Mouse (Mus musculus) Muller cell, postnatal 12 days (primary cell): Measurements from ENCODE around the gene Perm1.

ENCODE experiments used
- DNase-seq: peaks from one replicate; pipeline ENCODE4 v3.0.0-alpha.2; 2015; ENCODE audit errors: inconsistent ontology term

The Perm1 gene

DNA sequence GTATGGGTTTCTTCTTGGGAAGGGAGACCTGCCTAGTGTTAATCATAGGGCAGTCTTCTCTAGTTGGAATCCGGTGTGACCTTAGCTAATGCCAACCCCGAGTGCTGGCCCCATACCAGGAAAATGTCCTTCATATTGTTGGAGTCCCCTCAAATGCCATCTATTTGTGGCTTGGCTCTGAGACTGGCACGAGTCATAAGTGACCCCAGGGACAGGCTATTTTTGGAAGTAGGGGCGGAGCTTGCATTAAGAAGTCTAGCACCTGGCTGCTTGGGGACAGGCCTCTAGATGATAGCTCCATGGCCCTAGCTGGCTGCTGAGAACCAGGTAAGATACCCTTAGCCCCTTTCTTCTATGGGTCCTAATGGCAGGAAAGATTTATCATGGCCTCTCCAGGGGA is at the start of gene Perm1:
TSS of gene Perm1 (plus strand) at position 220 of the 400 bp plus-strand sequence.
- peak; percentile 49 for DNase-seq

DNA sequence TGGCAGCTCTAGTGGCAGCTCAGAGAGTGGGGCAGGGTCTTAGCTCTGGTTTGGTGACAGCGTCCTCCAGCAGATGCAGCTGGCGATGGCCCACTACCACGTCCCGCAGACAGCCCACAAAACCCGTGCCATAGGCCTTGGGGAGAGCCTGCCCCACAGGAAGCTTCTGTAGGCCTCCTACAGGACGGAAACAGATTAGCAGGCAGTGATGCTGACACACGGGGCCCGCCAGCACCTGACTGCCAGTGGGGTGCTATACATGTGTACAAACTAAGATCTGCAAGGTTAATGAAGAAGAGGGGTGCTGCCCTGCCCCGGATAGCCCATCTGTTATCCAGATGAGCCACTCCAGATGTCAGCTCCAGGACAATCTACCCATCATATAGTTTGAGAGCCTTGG is 49.2 kb upstream of the Perm1 start:
- DNase-seq, result no peak

DNA sequence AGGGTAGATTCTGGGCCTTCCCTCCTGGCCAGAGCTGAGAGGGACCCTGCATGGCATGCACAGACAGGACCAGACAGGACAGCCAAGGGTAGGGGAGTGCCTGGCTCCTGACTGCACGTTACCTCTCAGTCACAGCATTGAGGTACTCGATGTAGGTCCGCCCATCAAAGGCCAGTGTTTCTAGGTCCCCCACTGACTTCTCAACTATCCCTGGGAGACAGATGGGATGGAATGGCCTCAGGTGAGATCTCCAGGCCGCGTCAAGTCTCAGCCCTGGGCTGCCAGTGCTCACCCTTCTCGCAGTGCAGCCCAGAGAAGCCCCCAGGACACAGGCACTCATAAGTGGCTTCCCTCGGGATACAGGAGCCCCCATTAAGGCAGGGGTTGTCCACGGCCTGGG is 47.1 kb upstream of the Perm1 start:
- DNase-seq, result no peak

DNA sequence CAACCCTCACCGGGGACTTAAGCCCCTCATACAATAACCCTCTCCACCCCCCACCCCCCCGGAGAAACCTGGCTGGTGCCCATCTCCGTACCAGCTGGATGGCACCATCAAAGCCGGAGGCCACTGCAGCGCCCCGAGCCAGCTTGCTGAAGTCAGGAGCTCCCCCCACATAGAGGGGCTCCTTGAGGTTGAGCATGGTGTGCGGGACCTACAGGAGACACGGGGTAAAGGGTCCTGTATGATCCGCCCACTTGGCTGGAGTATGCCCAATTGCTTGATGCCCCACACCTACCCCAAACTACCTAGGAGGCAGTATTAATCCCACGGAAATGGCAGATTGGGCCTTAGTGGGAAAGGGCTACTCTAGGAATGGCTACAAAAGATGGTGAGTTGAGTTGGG is 46.5 kb upstream of the Perm1 start:
- no peak for DNase-seq

DNA sequence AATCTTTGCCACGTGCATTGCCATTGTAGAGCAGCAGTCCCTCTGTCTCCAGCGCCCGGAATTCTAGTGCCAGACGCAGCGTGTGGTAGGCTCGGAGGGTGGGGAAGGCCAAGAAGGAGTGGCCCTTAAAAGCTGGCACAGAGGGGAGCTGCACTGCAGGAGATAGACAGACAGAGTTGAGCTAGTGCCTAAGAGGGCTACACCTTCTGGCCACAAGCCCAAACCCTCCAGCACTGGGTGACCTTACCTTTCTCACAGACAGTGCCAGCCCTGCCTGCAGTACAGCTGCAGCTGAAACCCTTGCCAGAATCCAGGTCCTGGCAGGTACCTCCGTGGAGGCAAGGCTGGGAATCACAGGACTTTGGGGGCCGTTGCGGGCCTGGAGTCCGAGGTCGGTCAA is 43.8 kb upstream of the Perm1 start:
- no peak for DNase-seq

DNA sequence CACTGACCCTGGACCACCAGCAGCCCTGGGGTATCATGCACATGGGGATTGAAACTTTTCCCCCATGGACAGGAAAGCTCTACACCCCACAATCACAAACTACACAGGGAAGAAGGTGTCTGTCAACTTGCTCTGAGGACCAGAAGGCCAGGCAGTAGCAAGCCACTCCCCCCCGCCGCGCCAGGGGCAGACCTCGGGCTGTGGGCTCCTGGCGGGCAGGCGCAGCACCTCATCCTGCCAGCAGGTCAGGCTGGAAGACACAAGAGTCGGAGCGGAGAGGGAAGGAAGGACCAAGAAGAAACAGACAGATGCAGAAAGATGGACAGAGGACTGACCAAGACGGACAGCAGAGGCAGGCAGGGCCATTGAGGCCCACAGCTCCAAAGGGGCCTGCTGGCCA is 38.0 kb upstream of the Perm1 start:
- DNase-seq, result no peak

DNA sequence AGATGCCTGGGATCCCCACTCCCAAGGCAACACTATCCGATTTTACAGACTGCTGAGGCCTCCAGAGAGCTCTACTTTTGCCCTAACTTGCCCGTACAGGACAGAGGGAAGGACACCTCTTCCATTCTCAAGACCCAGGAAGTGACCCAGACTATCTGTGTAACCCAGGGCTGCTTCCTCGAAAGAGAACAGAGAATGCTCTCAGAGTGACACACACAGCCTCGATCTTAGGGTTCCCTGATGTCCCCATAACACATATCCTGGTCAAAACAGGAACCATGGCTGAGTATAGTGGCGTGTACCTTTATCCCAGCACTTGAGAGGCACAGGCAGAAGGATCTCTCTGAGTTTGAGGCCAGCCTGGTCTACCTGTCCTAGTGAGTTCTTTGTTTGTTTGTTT is 31.9 kb upstream of the Perm1 start:
- no peak for DNase-seq

DNA sequence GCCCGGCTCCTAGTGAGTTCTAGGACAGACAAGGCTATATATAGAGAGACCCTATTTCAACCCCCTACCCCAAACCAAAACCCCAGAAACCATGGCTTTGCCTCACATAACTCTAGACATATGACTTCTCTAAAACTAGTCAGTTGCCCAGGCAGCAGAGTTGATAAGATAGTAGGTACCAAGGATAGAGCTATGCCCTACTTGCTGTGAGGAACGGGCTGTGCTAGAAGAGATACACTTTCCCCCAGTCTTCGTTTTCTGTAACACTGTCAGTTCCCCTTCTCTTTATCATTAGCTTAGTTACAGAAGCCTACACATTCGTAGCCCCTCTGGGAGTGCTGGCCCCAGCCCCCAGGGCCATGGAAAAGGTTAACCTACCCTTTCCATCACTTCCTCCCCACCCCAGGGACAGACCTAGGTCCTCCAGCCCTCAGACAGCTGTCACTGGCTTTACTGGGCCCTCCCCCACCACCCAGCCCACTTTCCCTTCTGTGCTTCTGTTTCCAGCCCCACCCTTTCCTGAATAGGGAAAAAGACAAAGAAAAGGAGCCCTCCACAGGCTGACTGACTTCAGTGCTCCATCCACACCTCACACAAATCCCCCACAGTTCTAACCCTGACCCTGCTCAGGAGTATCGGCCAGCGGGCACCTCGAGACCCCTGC is 31.2 kb upstream of the Perm1 start:
- no peak for DNase-seq

DNA sequence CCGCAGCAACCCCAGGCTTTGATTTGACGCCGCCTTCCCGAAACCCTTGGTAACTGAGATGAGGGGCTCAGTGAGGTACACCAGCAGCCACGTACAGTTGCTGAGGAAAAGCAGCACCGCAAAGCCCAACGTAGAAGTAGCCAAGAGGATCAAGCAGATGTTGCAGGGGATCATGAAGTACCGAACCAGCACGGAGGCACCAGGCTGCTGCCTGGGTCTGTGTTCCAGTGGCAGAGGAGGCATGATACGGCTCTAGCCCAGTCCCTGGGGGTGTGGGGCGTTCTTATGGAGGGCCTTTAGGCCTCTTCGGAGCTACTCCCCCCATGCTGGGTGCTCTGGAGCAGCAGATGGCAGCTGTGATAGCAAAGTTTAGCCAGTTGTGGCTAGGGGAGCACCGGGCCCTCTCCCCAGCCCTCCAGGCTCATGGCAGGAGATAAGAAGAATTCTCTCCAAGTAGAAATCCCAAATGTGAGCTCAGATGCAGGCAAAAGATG is 30.2 kb upstream of the Perm1 start:
- DNase-seq, result no peak

DNA sequence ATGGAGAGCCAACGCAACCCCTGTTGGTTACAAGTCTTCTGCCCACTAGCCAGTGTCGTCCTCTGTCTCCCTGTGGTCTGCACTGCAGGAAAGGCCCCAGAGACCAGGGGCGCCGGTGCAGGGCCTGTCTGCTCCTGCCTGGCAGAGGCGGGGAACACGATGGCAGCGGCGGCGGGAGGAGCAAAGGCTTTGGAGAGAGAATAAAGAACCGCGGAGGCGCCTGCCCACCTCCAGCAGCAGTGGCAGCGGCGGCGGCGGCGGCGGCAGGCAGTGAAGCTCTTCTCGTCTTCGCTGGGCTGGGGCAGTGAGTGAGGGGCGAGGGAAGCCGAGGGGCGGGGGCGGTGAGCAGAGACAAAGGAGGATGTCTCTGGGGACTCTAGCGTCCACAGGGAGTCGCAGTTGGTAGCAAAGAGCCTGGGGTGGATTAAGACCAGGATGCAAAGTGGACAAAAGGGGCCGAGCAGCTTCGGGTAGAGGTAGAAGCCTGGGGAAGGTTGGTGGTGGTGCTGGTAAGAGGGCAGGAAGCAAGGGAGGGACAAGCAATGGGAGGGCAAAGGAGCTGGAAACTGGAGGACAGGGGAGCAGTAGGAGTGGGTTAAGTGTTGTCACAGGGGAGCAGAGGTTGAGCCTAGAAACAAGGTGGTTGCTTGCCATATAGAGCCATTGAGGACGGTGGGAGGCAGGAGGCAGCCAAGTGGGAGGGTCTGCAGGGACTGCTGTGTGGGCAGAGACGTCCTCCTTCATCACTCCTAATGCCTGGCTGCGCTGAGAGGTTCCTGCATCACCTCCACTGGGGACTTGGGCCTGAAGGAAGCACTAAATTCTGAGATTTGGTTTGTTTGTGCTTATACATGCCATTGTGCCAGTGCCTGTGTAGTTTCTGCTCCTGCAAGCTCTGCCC is 29.5 kb upstream of the Perm1 start:
- DNase-seq, result peak; percentile 62

DNA sequence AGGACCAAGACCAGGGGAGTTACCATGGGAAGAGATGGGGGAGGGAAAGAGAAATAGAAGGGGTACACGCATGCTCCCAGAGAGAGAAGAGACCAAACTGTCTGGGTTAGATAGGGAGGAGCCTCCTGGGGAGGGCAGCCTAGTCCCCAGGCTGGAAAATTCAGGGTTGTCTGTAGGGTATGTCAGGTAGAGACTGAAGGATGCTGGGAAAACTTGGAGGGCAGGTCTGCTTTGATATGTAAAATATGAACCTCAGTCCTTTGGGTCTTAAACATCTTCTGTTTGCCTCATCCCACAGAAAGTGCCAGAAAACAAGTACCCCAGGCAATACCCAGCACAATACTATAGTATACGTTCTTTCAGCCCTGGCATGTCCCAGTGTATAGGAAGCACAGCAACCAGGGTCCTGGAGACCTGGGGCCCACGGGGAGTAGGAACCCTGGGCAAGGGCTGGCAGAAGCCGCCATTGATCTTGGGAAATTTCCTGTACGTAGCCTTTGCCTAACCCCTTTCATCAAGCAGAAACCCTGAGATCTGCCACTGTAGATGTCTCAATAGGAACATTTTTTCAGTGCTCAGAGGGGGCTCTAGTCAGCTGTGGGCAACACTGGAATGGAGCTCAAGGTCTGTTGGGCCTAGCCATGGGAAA is 27.4 kb upstream of the Perm1 start:
- no peak for DNase-seq

DNA sequence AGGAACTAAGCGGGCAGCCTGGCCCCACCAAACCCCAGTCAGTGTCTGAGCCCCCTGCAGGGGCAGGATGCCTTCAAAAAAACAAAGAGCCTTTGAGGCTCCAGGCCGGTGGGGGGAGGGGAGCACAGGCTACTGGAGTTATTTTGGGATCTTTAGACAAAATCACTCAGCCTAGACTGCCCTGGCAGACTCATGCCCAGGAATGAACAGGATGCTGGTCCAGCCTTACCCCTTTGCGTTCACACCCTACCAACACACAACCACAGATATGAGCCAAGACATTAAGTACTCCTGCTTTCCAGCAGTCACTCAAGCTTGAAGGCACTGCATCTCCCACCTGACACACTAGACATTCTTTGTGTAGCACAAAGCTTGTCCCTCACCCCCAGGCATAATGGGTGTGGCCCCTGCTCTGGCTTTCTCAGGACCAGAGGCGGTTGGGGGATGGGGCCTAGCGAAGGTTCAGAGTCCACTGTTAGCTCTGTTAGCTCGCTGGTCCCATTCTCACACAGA is 26.8 kb upstream of the Perm1 start:
- DNase-seq, result peak; percentile 95

DNA sequence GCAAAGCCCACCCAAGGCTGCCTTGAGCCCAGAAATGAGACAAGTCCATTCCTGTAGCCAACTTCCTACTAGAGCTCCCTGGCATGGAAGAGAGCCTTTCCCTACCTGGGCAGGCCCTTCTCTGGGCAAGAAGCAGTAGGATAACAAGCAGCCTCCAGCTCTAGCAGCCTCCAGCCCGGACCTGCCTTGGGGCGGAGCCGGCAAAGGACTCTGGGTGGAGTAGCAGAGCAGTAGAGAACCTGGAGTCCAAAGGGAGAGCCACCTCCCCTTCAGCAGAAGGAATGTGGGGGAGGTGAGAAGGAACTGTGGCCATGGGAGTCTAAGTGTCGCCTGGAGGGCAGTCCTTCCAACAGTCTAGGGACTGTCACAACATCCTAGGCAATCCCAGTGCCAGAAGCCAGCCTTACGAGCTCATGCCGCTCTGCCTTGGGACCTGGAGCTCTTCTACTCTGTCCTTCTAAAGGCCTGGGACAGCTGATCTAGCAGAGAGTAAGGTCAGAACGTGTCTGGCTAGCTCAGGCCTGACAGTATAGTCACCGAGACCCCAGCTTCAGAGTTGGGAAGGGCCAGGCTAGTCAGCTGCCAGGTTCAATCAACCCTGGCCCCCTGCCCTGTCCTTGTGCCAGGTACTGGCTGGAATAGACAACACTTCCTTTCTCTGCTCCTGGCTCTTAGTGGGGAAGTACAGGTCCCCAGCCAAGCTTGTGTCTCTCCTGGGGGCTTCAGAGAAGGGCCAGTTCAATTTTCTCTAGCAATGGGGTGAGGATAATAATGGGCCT is 23.1 kb upstream of the Perm1 start:
- peak; percentile 75 for DNase-seq

DNA sequence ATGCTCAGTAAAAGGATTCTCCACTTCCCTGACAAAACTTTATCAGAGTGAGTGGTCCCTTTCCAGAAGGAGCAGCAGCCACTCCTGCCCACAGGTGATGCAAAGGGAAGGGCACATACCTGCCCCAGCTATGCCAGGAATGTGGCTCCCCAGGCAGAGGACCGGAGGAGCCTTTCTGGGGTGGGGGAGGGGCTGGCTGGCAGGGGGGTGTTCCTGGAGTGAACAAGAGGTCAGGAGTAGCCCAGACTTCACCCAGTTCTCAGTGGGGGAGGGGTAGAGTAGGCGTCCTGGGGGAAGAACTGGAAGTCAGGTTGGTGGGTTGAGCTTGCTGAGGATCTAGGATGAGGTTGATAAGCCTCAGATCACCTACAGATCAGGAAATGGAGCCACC is 22.5 kb upstream of the Perm1 start:
- DNase-seq, result no peak

DNA sequence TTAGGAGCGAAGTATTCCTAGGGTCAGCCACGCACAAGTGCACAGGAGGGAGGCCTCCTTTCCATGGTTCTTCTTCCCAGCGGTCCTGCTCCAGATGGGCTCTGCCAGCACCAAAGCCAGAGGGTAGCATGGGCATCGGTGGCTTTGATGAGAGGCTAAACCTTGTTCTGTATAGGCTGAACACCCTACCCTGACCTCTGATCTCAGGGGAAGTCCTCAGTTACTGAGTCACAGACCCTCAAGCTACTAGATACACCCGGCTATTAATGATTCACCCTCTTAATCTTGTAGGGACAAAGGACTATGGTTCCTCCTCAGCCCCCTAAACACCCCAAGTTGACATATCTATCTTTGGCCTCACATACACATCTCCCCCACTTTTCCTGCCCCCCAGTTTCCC is 21.8 kb upstream of the Perm1 start:
- no peak for DNase-seq

DNA sequence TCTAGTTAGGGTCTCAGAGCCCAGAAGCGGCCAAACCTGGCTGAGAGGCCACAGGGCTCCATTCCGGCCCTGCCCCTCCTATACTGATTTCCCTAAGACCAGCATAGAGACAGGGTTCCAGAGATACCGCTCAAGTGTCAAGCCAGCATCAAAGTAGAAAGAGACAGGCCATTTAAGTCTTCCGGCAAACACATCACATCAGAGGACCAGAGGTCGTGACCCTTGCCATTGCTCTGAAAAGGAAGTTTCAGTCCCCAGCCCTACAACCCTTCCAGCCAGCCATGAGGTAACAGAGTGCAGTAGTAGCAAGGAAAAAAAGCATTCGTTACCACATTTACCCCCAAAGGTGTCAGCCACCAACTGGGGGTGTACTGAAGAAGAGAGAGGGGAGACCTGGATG is 21.3 kb upstream of the Perm1 start:
- no peak for DNase-seq

DNA sequence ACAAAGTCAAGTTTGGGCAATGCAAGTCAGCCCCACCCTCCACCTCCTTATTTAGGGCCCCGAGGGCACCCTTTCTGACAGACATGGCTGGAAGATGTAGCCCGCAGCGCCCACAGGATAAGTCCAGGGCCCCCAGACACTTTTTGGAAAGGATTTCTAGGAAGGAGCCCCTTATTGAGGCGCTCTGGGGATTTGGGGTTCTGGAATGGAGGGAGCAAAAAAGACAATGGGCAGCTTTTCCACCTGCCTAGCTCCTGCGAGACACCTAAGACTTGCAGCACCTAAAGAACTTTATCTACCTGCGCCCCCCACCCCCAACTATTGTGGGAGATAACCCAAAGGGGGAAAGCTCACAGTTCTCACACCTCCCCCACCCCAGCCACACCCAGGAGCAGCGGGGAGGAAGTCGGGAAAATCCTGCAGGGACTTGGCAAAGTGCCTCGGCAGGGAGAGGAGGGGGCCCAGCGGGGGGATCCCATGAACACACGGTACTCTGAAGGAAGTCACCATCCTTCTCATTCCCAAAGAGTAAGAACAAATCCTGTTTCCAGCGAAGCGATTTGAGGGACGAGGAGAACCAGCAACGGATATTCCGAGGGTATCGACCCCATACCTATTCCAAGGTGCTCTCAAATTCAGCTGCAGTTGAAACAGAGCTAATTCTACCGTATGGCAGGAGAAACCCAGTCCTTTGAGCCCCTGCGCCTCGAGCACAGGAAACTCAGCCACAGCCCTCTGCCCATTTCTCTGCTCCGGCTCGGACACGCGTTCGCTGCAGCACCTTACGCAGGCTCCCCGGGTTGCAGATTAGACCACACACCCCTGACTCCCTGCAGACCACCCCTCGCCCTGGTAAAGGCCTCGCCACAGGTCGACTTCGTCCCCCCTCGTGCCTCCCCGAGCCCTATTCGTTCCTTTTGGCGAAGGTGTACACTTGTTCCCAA is 19.5 kb upstream of the Perm1 start:
- DNase-seq, result peak; percentile 36

DNA sequence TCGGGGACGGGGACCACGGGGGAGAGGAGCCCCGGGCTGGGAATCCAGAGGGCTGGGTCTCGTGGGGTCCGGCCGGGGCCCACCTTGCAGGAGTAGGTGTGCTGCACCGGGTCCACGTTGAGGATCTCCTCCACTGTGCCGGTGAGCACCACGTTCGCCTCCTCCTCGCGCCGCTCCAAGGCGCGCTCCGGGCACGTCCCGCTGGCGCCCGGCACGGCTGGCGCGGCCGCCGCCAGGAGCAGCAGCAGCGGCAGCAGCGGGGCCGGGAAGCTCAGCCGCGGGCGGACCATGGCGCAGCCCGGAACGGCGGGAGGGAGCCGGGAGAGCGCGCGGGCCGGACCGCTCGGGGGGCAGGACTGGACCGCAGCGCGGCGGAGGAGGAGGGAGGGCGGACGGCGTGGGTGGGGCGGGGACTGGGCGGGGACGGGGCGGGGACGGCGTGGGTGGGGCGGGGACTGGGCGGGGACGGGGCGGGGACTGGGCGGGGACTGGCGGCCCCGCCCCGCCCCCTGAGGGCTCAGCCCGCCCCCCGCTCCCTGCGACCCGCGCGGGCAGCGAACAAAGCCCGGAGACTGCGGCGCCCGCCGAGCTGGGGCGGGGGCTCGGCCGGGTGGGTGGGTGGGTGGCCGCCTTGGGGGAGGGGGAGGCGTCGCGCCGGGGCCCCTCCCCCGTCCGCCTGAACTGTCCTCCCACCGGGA is 18.4 kb upstream of the Perm1 start, which contains the start of gene Agrn:
TSS of gene Agrn (minus strand) at position 358 of the 698 bp plus-strand sequence.
- peak; percentile 82 for DNase-seq

DNA sequence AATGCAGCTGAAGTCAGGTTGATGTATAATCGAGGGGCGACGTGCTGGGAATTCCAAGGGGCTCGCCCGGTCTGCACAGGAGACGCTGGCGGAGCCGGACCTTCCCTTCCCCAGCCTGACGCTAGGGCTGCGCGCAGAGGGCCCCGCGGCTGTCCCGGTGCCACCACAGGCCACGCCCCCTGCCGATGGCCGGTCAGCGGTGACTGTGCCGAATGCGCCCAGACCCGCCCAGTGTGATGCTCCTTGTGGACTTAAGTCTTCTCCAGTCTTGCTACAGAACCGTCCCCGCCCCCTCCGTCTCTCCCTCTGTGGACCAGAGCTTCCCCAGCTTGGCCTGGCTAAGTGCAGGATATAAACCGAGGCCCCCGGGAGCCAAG is 17.9 kb upstream of the Perm1 start:
- DNase-seq, result peak; percentile 96
